Mouse (Mus musculus): ENCODE results near the gene Rbms3.

Rbms3 gene

GRCm38 (mm10) chr9:116876786-116877185 lies 752.9 kb downstream of the Rbms3 start:
- DNase-seq: no peak

- DNase-seq: no peak
Measured at GRCm38 (mm10) chr9:116873976-116874320, 755.8 kb downstream of the Rbms3 start.

- DNase-seq: no peak
Measured at GRCm38 (mm10) chr9:116873033-116873975, 756.4 kb downstream of the Rbms3 start.

- no peak for DNase-seq
Measured at GRCm38 (mm10) chr9:116872346-116872745, 757.4 kb downstream of the Rbms3 start.

- DNase-seq: no peak
Measured at GRCm38 (mm10) chr9:116871576-116871975, 758.1 kb downstream of the Rbms3 start.

- no peak for DNase-seq
Measured at GRCm38 (mm10) chr9:116866060-116866459, 763.7 kb downstream of the Rbms3 start.

GRCm38 (mm10) chr9:116863626-116864025 lies 766.1 kb downstream of the Rbms3 start:
- no peak for DNase-seq

- no peak for DNase-seq
Measured at GRCm38 (mm10) chr9:116862341-116862740, 767.4 kb downstream of the Rbms3 start.

GRCm38 (mm10) chr9:116857861-116858595 lies 771.7 kb downstream of the Rbms3 start:
- DNase-seq: no peak

GRCm38 (mm10) chr9:116857151-116857550 lies 772.6 kb downstream of the Rbms3 start:
- no peak for DNase-seq

- no peak for DNase-seq
Measured at GRCm38 (mm10) chr9:116855744-116856143, 774.0 kb downstream of the Rbms3 start.

GRCm38 (mm10) chr9:116848905-116849304 lies 780.8 kb downstream of the Rbms3 start:
- no peak for DNase-seq

- no peak for DNase-seq
Measured at GRCm38 (mm10) chr9:116848166-116848565, 781.5 kb downstream of the Rbms3 start.

GRCm38 (mm10) chr9:116847241-116848135 lies 782.2 kb downstream of the Rbms3 start:
- no peak for DNase-seq

GRCm38 (mm10) chr9:116834949-116835348 lies 794.8 kb downstream of the Rbms3 start:
- DNase-seq: no peak

- DNase-seq: no peak
Measured at GRCm38 (mm10) chr9:116833677-116834076, 796.0 kb downstream of the Rbms3 start.

GRCm38 (mm10) chr9:116832822-116833221 lies 796.9 kb downstream of the Rbms3 start:
- no peak for DNase-seq

- DNase-seq: no peak
Measured at GRCm38 (mm10) chr9:116831386-116831785, 798.3 kb downstream of the Rbms3 start.

GRCm38 (mm10) chr9:116829929-116830328 lies 799.8 kb downstream of the Rbms3 start:
- DNase-seq: no peak

- DNase-seq: no peak
Measured at GRCm38 (mm10) chr9:116821601-116822000, 808.1 kb downstream of the Rbms3 start.

GRCm38 (mm10) chr9:116817196-116817595 lies 812.5 kb downstream of the Rbms3 start:
- no peak for DNase-seq

- no peak for DNase-seq
Measured at GRCm38 (mm10) chr9:116814495-116815094, 815.1 kb downstream of the Rbms3 start.

- DNase-seq: no peak
Measured at GRCm38 (mm10) chr9:116813396-116813795, 816.3 kb downstream of the Rbms3 start.

Data from cerebellum, adult 11-12 months (tissue).